Mouse (Mus musculus) gastrocnemius, postnatal 4 days (tissue): ENCODE data around the gene Kdelr1. TPM values are rescaled to one million over a fixed set of nuclear protein-coding genes. Genes with fewer than 3 reads are reported as not detected.
A peak's percentile ranks its signal among the peaks of the same experiment; 100 is the strongest.
"Not testable (repeated sequence)": the region's sequence is repeated elsewhere in the genome, so short reads cannot be mapped to it uniquely, and the experiment has no call there.

Experiments used
- DNase-seq, 2 experiments: peaks; one replicate each; pipeline ENCODE4 v3.0.0; 2021 to 2022; ENCODE audit warnings: low spot score in 2 of 2, mixed read lengths in 2 of 2
- total RNA-seq, 2 experiments: library from RNA; stranded (reverse); gene quantifications; 2 replicates each; pipeline ENCODE4 v1.2.3; 2021

The Kdelr1 gene
- total RNA-seq, 2 experiments from 2014 or later: 101 to 104 TPM

DNA sequence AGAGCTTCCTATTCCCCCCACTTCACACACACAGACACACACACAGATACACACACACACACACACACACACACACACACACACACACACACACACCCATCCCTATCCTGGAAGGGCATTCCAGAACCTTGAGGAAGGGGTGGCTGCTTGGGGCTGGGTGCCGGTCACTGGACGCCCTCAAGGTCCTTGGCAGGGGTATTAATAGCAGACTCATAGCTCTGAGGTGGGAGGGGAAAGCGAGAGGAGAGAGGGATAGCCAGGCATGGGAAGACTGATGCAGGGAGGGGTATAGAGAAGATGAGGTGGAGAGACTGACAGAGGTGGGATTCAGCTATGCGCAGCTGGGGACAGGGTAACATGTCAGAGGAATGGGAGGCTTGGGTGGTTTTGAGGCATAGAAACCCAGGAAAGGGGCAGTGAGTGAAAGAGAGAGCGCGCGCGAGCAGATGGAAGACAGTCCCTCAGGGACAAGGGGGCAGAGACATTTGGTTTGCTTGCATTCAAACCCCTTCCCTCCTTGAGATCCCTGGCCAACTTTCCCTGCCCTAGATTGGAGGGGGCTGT is 3.4 kb upstream of the Kdelr1 start:
- DNase-seq: no peak

DNA sequence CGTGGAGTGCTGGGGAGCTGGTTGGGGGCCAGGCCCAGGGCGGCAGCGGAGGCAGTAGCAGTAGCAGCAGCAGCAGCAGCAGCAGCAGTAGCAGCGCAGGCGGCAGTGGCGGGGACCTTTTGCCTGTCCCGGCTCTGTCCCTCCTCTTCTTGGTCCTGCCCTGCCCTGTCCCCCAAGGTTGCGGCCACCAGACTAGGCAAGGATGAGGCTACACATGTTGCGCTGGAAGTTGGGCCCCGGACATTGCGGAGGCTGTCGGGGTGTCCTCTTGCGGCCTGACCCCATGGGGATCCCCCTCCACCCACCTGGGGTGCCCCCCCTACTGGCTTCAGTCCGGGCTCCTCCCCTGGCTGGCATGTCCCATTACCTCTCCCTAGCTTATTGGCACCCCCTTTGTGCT is 2.8 kb upstream of the Kdelr1 start:
- no peak for DNase-seq

DNA sequence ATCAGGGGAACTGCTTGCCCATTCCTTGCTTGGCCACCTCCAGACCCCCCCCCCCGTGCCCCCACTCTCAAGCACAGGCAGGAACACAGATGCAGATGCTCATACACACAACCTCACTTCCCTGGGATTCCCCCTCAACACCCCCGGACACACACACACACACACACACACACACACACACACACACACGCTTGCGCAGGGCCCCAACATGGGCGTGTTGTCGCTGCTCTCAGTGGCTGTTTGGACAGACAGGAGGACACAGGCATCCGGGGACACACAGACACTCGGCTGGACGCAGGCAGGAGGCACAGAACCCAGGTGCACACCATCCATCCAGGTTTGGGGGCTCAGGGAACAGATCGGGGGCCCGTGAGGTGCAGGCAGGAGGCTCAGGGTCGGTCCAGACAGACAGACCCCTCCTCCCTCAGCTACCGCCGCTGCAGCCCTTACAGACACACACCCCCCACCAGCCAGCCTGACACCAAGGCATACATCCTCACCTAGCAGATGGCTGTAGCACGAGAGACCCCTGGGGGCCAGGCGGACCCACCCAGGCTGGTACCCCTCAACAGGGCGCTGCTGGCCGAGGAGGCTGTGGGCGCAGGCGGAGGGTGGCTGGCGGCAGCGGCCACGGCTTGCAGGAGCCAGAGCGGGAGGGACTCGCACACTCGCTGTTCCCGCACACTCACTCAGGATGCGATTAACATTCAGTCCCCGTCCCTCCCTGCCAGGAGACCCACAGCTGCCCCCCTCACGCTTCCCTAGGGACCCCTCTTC is 2.1 kb upstream of the Kdelr1 start:
- no peak for DNase-seq

DNA sequence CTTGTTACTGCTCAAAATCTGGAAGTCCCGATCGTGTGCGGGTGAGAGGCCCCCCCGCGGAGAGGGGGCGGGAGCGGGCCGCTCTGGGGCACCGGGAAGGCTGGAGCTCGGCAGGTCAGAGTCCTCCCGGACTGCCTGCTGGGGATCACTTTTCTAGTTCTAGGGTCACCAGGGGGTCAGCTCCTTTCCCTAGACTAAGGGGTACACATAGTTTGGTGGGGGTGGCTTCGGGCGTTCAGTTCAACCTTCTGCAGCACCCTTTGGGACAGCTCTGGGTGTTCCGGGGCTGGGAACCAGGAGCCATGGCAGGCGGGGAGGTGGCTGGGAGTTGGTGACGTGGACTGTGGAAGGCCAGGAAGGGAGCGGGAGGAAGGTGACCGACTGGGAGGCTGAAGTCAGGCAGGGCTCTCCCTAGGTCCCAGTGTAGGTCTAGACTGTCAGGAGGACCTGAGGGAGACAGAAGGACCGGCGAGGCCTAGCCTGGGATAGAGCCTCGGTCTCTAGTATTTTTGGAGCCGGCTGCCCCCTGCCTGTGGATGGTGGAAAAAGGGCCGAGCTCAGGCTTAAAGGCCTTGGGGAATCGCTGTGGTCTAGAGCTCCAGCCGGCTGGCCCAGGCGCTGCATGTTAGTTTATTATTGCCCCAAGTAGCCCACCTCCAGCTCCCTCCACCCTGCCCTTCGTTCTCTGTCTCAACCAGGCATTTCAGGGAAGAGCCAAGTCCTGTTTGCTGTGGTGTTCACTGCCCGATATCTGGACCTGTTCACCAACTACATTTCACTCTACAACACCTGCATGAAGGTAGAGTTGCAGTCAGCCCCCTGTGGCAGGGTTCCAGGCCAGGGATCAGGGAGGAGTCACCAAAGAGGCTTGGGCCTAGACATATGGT is 732 bp downstream of the Kdelr1 start:
- DNase-seq: peak in 1 of 2 experiments; percentile 56

DNA sequence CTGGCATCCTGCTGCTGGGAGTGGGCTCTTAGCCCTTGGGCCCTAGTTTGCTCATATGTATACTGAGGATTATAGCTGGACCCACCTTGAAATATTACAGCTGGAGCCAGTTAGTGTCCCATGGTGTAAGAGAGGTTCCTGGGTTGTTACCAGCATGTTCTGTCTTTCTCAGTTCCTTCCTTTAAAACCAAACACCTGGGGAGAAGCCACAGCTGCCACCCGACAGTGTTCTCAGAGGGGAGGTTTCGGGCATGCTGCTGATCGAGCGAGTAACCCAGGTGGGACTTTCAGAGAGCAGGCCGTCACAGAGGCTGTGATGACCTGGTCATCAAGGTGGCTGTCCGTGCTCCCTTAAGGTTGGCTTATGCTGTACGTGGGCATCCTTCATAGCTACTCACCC is 4.3 kb downstream of the Kdelr1 start:
- DNase-seq: no peak

DNA sequence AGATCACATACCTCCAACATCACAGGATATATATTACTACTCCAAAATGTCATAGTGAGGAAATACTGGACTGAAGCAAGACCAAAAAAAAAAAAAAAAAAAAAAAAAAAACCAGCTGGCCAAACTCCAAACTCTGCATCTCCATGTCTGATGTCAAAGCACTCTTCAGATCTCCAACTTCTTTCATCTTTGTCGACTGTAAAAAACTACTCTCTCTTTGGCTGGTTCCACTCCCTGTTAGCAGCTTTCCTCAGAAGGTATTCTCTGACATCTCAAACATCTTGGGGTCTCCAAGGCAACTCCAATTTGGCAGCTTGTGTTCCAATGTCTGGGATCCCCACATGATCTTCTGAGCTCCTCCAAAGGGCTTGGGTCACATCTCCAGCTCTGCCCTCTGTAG is 5.7 kb downstream of the Kdelr1 start, which contains the start of gene Grin2d:
Gene Grin2d, minus strand, starts transcription at position 101 of the 400 bp plus-strand sequence.
- DNase-seq: not testable (repeated sequence)

DNA sequence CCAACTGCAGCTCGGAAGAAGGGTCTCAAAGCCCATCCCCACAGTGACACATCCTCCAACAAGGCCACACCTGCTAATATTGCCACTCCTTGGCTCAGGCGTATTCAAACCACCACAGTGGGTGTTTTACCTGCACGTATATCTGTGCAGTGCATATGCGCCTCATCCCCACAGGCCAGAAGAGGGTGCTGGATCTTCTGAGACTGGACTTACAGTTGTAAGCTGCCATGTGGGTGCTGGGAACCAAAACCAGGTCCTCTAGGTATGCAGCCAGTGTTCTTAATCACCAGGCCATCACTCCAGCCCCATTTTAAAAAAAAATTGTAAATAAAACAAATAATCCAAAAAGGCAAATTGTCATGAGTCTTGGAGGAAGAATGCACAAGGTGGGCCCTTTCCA is 8.0 kb downstream of the Kdelr1 start:
- no peak for DNase-seq

DNA sequence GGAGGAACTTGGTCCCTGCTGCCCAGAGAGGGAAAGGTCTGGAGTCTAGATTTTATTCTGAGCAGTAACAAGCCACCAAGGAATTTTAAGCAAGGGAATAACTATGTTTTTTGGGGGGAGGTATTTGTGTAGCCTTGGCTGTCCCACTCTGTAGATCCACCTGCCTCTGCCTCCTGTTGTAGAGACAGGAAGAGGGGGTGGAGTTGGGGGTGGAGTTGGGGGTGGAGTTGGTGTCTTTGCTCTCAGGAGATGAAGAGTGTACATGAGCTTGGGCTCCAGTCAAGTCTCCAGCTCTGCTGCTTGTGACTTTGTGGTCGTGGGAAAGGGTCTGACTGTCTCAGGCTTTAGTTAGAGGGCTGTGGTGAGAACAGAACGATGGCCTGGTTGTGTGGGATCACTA is 8.4 kb downstream of the Kdelr1 start:
- DNase-seq: no peak

DNA sequence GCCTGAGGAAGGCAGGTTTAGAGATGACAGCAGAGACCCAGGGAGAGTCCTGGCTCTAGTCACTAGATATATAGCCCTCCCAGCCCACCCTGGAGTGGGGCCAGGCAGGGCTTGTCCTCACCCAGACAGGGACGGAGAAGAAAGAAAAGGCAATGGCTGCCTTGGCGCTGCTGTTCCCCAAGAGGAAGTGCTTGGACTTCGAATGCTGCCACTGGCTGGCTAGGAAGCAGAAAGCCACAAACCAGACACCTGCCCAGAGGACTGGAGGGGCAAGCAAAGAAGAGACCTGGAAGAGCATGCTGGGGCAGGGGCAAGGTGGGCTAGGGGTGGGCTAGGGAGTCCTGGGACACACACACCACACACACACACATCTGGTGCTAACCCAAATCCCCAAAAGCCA is 14.7 kb downstream of the Kdelr1 start:
- DNase-seq: no peak

DNA sequence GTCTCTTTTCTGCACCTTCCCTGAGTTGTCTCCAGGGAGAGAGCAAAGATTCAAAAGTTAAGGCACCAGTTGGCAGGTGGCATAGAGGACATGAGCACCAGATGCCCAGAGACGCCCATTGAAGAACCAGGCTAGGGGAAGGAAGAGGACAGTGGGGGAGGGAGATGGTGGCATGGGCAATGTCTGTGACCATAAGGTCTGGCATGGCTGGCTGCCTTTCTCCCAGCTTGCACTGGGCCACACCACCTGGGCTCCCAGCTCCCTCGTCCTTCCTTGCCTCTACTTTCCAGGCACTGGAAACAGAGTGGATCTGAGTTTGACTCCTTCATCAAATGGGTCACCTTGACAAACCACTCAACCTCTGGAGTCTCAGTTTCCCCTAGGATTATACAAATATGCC is 20.1 kb downstream of the Kdelr1 start:
- no peak for DNase-seq

DNA sequence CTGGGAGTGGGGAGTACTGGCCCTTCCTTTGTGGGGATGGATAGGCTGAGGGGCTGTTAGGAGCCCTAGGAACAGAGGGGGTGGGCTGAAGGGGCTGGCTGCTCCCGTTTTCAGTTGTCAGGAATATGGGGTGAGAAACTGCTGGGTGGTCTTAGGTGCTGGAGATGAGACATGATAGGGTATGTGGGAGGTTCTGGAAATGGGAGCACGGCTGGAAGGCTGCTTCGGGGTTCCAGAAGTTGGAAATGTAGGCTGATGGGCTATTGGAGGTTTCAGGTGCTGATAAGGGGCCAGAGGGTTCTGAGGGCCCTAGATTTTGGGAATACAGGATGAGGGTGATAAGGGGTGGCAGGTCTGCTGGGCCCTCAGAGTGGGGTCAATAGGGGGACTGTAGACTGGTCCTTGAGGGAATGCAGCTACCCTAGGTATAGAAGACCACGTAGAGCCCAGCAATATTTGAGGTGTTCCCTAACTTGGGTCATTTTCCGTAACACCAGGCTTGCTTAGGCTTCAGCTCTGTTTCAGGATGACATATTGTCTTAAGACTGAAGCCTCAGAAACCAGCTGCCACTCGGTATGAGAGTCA is 23.5 kb downstream of the Kdelr1 start:
- DNase-seq: no peak

DNA sequence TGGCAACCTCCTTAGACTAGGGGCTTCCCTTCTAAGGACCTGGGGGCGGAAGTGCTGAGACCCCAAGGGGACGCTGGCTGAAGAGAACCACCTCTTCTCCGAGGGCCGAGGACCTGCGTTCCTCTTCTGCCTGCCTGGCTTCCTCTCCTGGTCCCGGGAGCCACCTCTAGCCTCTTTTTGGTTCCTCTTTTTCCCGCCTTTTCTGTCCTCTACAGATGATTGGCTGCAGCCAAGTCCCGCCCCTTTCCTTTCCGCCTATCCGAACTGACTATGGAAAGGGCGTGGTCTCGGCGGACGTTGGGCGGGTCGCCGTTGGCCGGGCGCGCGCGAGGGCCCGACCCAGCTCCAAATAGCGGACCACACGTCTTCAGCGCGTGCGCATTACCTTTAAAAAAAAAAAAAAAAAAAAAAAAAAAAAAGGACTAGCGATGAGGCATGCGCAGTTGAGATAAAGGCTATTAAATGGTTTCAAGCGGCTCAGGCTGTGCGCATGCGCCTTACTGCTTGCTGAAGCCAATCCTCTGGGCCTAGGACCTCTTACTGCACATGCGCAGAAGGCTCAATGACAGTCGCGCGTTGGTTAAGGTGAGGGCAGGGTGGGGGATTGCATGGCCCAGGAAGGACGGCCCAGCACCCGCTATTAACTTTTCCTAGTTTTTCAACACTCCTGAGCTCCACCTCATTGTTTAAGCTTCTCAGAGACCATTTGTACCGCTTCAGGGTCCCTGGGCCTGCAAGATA is 24.1 kb downstream of the Kdelr1 start, which contains the start of the genes Syngr4 and Tmem143:
Gene Syngr4, minus strand, starts transcription at position 198 of the 741 bp plus-strand sequence.
Gene Tmem143, plus strand, starts transcription at position 425 of the 741 bp plus-strand sequence.
- peak; percentile 95 to 96 for DNase-seq

DNA sequence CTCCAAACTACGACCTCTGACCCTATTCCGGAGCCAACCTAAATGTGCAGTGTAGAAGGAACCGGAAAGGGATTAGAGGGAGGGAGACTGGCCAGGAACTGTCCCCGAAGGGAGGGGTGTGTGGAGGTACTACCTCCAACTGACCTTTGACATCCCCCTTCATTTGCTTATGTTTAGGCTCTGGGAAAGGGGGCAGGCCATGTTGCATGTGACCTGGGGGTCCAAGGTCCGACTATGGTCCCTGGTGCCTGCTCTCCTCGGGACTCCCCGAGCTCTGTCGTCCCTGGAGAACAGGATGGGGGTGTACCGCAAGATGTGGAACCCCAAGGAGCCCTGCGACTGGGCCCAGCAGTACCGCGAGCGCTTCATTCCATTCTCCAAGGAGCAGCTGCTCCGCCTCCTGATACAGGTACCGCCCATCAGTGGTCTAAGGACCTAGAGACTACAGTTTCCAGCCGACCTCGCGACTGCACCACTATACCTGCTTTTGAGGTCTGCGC is 24.7 kb downstream of the Kdelr1 start:
- peak in 1 of 2 experiments; percentile 42 for DNase-seq

DNA sequence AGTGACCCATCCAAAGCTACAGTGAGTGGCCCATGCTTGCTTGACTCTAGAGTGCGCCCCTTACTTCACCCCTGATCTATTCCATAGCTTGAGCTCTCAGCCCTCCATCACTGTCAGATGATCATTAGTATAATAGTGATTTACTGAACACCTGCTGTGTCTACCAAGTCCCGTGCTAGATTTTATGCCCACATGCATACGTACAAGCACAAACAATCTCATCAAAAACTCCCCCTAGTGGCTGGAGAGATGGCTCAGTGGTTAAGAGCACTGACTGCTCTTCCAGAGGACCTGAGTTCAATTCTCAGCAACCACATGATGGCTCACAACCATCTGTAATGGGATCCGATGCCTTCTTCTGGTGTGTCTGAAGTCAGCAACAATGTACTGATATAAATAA is 25.6 kb downstream of the Kdelr1 start:
- not testable (repeated sequence) for DNase-seq

DNA sequence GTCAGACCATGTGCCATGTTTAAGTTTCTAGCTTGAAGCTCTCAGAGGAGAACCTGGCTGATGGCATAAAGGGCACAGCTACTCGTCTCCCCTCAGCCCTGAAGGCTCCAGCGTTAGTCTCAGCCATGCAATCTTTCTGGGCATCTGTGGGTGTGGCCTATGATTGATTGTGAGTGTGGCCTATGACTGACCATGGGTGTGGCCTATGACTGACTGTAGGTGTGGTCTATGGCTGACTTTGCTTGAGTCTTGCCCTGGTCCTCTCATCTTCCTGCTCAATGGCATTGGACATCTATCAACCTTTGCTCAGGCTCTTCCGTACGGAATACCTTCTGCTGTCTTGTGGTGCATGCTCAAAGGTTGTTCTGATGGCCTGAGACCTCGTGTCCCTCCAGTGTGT is 29.0 kb downstream of the Kdelr1 start:
- no peak for DNase-seq

DNA sequence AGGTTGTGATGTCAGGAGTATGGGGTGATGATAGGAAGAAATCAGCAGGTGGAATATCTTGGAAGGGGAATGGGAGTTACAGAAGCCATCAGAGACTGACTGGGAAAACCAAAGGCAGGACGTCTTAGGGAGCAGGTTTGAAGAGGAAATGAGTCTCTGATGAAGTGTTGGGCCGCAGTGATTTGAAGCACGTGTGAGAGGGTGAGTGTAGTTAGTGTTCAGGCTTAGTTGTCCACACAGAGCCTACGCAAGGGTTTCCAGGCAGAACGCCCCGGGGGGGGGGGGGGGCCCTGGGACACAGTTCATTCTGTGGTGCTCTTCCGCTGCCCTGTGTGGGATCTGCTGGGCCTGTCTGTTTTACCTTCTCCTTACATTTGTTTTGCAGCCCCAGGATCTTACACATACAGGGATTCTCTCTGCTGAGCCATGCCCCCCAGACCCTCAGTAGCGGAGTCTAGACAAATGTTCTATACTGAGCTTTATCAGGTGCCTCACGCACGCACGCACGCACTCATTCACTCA is 30.0 kb downstream of the Kdelr1 start:
- DNase-seq: no peak

DNA sequence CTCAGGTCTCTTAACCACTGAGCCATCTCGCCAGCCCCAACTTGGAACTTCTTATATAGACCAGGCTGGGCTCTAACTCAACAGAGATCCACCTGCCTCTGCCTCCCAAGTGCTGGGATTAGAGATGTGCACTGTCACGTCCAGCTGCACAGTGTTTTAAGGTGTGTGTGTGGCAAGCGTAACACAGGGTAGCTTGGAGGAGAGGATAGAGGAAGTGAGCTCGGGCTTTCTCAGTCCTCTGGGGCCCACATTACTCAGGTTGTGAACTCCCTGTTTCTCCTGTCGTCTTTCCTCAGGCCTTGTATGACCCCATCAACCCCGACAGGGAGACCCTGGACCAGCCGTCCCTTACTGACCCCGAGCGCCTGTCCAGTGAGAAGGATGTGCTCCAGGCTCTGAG is 34.0 kb downstream of the Kdelr1 start:
- no peak for DNase-seq

DNA sequence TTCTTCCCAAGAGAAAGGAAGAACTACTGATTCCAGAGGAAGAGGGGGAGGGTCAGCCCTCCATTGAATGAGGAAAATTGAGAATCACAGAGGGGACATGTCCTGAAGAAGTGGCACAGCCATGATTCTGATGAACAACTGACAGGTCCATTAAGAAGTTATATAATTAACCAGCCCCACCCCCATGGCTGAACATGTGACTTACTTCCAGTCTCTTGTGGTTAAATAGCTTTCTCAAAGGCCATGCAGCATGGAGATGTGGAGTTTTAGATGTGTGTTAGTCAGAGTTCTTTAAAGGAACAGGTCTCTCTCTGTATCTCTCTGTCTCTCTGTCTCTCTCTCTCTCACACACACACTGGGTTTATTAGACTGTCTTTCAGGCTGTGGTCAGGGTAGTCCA is 35.8 kb downstream of the Kdelr1 start:
- DNase-seq: no peak

DNA sequence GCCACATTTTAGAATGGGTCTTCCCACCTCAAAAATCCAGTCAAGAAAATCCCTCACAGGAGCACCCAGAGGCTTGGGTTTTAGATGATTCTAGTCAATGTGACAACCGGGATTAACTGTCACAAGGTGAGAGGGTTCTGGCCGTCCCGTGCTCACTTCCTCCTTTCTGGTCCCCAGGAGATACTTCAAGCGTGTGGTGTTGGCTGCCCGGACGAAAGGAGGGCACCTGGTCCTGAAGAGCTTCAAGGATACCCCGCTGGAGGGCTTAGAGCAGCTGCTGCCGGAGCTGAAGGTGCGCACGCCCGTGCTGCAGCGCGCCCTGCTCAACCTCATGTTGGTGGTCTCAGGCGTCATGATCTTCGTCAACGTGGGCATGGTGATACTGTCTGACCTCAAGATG is 36.6 kb downstream of the Kdelr1 start:
- DNase-seq: no peak

DNA sequence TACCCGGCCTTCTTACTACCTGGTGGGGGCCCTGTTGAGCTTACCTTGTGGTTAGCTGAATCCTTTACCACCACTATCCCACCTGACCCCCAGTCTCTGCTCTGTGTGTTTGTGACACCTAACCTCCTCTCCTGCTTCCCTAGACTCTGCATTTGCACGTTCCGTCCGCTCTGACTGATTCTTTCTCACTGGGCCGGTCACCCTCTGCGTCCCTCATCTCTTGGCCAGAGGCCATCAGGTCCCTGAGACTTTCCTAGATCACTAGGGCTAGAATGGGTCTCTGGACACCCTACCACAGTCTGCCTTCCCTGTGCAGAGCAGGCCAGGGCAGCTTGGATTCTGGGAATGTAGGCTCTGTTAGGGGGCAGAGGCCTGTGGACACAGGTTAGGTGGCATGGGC is 41.5 kb downstream of the Kdelr1 start:
- no peak for DNase-seq
